Mouse (Mus musculus) olfactory bulb, adult 2 months (tissue): Measurements from ENCODE around the gene Crym. TPM values are rescaled to one million over a fixed set of nuclear protein-coding genes. Genes with fewer than 3 reads are reported as not detected.

ENCODE experiments used
- H3K27ac ChIP-seq: fragments of 200-500 bp; 2 replicates; pipeline ENCODE4 v1.5.1; 2012; ENCODE audit warnings: low read depth, low read length; ENCODE audit not compliant: insufficient read depth
- H3K4me1 ChIP-seq: fragments of 200-500 bp; 2 replicates; pipeline ENCODE4 v1.6.1; 2012; ENCODE audit warnings: low read length; ENCODE audit not compliant: control insufficient read depth, insufficient read depth
- H3K4me3 ChIP-seq: fragments of 200-500 bp; 2 replicates; pipeline ENCODE4 v1.5.1; 2012; ENCODE audit warnings: mild to moderate bottlenecking, low read depth, low read length, moderate library complexity; ENCODE audit not compliant: insufficient read depth
- CTCF ChIP-seq: fragments of 200-500 bp; IDR thresholded peaks from 2 replicates; pipeline ENCODE4 v1.5.1; 2012; ENCODE audit warnings: low read depth, mild to moderate bottlenecking, low read length, moderate library complexity; ENCODE audit not compliant: insufficient read depth
- POLR2A ChIP-seq: fragments of 200-500 bp; IDR thresholded peaks from 2 replicates; pipeline ENCODE4 v1.6.1; 2012; ENCODE audit warnings: mild to moderate bottlenecking, low read depth, low read length, moderate library complexity; ENCODE audit not compliant: insufficient read depth
- WGBS: fragments of 180-500 bp; shearing (Covaris S2); methylation state at CpG from one replicate; pipeline ENCODE4 v1.1.7; 2018; 5-methylcytosine and 5-hydroxymethylcytosine counted together
- polyA plus RNA-seq: library from polyadenylated mRNA; stranded (reverse); fragments of >200 nt; gene quantifications from 2 replicates; pipeline ENCODE4 v1.2.4, GENCODE M21; 2012; ENCODE audit warnings: low replicate concordance; ENCODE audit not compliant: missing spikeins, insufficient read depth, insufficient read length

The Crym gene
- polyA plus RNA-seq, 1 experiment = not detected

DNA sequence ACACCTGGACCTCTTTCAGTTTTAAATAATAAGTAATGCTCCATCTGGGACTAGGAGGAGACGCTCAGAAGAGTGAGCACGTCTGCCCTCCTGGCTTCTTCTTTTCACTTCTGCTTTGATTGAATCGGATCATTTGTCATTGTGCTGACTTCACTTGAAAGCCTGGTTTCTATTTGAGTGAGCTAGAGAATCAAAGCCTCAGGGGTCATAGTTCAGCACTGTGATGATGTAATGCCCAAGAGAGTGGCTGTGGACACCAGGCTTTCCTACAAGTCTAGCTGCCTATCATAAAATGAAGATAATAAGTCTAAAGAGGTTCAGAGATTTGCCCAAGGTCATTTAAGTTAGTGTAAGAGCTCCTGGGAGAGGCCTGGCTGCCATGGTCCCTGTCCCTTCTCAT is 51.7 kb downstream of the Crym start:
- Histone ChIP-seq H3K4me1 (no peaks in the 10 kb centered on the region), H3K4me3 (no peak overlapping the region), H3K27ac (no peak overlapping the region)
- 44% methylated on average over 3 of the region's 3 CpGs for WGBS
- TF ChIP-seq POLR2A (no peak), CTCF (no peak)

DNA sequence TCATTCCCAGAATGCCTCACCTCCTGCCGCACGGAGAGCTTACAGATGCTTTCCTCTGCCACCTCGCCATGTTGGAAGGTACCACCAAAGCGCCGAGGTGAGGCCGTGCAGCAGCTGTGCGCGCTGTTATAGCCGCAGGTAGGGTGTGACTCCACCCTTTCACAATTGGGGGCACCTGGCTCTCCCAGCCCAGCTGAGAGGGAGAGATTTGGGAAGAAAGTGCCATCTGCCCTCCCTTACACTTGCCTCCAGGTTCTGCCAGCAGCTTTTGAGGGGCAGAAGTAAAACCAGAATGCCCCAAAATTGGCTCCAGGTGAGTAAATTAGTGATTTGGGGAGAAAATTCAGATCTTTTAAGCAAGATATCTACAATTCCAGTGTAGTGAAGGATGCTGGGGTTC is 56.7 kb downstream of the Crym start, which contains the start of gene Zp2:
Gene Zp2, minus strand, starts transcription at position 101 of the 400 bp plus-strand sequence.
- no peak within 1 kb of the TSS for H3K27ac ChIP-seq
- no peaks in the 10 kb centered on the region for H3K4me1 ChIP-seq
- H3K4me3 ChIP-seq = no peak within 1 kb of the TSS
- no peak for TF ChIP-seq POLR2A
- TF ChIP-seq CTCF = no peak
- WGBS = 78% methylated on average over 9 of the region's 9 CpGs

DNA sequence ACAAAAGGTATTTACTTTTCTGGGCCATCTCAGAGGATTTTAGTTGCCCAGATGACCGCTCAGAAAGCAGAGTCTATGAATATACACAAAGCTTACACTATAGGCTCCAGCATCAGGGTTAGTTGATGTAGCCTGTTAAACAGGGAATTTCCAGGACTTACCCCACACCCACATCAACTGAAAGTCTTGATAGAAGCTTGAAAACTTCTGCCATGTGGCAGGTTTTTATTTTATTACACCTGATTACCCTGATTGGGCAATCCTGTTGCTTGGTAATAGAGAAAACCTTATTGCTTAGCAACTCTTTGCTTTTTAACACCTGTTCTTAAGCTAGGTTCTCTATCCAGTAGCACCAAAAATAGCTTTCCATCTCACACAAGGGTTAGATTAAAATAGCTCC is 59.2 kb downstream of the Crym start:
- Histone ChIP-seq H3K4me3 (no peak overlapping the region), H3K27ac (no peak overlapping the region), H3K4me1 (no peaks in the 10 kb centered on the region)
- 83% methylated on average over 1 of the region's 1 CpGs for WGBS
- no peak for TF ChIP-seq CTCF
- no peak for TF ChIP-seq POLR2A

Other genes with a start within 250 kb of the Crym start
- gene Dnah3, start 106.8 kb downstream of the Crym start, polyA plus RNA-seq = not detected in 2 replicates
- not detected in 2 replicates for gene Tmem159, start 99.8 kb downstream of the Crym start, polyA plus RNA-seq
- not detected in 2 replicates for gene Zp2, start 56.8 kb downstream of the Crym start, polyA plus RNA-seq
- gene Anks4b, start 28.3 kb downstream of the Crym start, polyA plus RNA-seq = not detected in 2 replicates
- gene Abca14, start 1.9 kb upstream of the Crym start, polyA plus RNA-seq = not detected in 2 replicates
- not detected in 2 replicates for gene Abca15, start 126.6 kb upstream of the Crym start, polyA plus RNA-seq
- not detected in 2 replicates for gene Abca16, start 207.5 kb upstream of the Crym start, polyA plus RNA-seq